Mouse (Mus musculus) heart, adult 2 months (tissue): ENCODE measurements around the gene Robo1. TPM values are rescaled to one million over a fixed set of nuclear protein-coding genes. Genes with fewer than 3 reads are reported as not detected.

Source experiments
- DNase-seq, 2 experiments: peaks; one replicate each; pipeline ENCODE4 v3.0.0; 2021
- H3K27ac ChIP-seq: fragments of 200-600 bp; 2 replicates; pipeline ENCODE4 v1.8.1; 2022
- H3K27me3 ChIP-seq: fragments of 200-500 bp; 2 replicates; pipeline ENCODE4 v1.6.1; 2012; ENCODE audit warnings: mild to moderate bottlenecking, low read length, inconsistent platforms, mixed read lengths; ENCODE audit not compliant: control insufficient read depth, insufficient read depth
- H3K36me3 ChIP-seq: fragments of 200-500 bp; 2 replicates; pipeline ENCODE4 v1.6.1; 2012; ENCODE audit warnings: low read length, inconsistent platforms; ENCODE audit not compliant: control insufficient read depth, insufficient read depth
- H3K4me1 ChIP-seq: fragments of 200-500 bp; 2 replicates; pipeline ENCODE4 v1.6.1; 2011; ENCODE audit warnings: low read length; ENCODE audit not compliant: control insufficient read depth, insufficient read depth
- H3K4me3 ChIP-seq: fragments of 200-600 bp; 2 replicates; pipeline ENCODE4 v1.8.1; 2022
- H3K79me2 ChIP-seq: fragments of 200-500 bp; replicated peaks from 2 replicates; pipeline ENCODE4 v1.6.1; 2012; ENCODE audit warnings: mild to moderate bottlenecking, inconsistent platforms, low read length, moderate library complexity, mixed read lengths; ENCODE audit not compliant: control insufficient read depth, insufficient read depth
- H3K9ac ChIP-seq: fragments of 200-500 bp; 2 replicates; pipeline ENCODE4 v1.6.1; 2012; ENCODE audit warnings: low read depth, mild to moderate bottlenecking, control low read depth, inconsistent platforms, low read length, mixed read lengths
- CTCF ChIP-seq: fragments of 200-600 bp; IDR thresholded peaks from 2 replicates; pipeline ENCODE4 v1.8.1; 2022; ENCODE audit warnings: antibody characterized with exemption, mild to moderate bottlenecking, moderate library complexity
- EP300 ChIP-seq: fragments of 200-500 bp; IDR thresholded peaks from 2 replicates; pipeline ENCODE4 v1.6.1; 2011; ENCODE audit warnings: low read depth, low read length, control low read depth; ENCODE audit not compliant: insufficient read depth
- POLR2A ChIP-seq: fragments of 200-500 bp; IDR thresholded peaks from 2 replicates; pipeline ENCODE4 v1.6.1; 2011; ENCODE audit warnings: mild to moderate bottlenecking, low read depth, low read length, control low read depth; ENCODE audit not compliant: insufficient read depth
- WGBS: fragments of 180-500 bp; shearing (Covaris S2); methylation state at CpG from one replicate; pipeline ENCODE4 v1.1.7; 2018; 5-methylcytosine and 5-hydroxymethylcytosine counted together
- intact Hi-C: fragments of 180-260 bp; cut with DNase I; formaldehyde crosslinking; loops from one replicate; pipeline ENCODE4 v1.15.1; 2025
- polyA plus RNA-seq: library from polyadenylated mRNA; depleted of rRNA; stranded (reverse); fragments of >200 nt; gene quantifications from 2 replicates; pipeline ENCODE4 v1.2.3, GENCODE M21; 2012
- total RNA-seq, 2 experiments: library from RNA; stranded (reverse); gene quantifications; 2 replicates each; pipeline ENCODE4 v1.2.3; 2021

Gene Robo1
- total and polyA plus RNA-seq, 3 experiments = 0.76 to 1.2 (median 1.1) TPM

DNA sequence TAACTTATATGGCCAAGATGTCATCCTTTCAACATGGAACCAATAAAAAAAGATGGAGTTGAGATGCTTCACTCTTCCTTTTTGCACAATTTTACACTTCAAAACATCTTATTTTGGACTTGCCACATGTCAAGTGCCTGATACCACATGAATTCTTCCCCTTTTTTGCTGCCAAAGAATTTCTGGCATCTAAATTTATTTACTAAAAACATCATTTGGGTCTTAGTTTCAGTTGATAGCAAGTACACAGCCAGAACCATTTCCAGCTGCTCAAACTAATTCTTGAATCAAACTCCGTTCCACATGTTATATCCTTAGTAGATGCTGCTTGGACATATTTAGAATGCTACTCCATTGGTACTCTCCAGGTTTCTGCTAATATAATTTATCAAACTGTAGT is 267.1 kb downstream of the Robo1 start:
- TF ChIP-seq POLR2A (no peak), CTCF (no peak), EP300 (no peak)
- no peak for DNase-seq
- Histone ChIP-seq H3K4me3 (no peak overlapping the region), H3K79me2 (no peaks in the 10 kb centered on the region), H3K36me3 (no peaks in the 10 kb centered on the region), H3K27me3 (no peaks in the 10 kb centered on the region), H3K4me1 (no peaks in the 10 kb centered on the region), H3K9ac (no peak overlapping the region), H3K27ac (no peak overlapping the region)
- WGBS = 86% methylated on average over 1 of the region's 1 CpGs
- intact Hi-C loops = no loop called here

DNA sequence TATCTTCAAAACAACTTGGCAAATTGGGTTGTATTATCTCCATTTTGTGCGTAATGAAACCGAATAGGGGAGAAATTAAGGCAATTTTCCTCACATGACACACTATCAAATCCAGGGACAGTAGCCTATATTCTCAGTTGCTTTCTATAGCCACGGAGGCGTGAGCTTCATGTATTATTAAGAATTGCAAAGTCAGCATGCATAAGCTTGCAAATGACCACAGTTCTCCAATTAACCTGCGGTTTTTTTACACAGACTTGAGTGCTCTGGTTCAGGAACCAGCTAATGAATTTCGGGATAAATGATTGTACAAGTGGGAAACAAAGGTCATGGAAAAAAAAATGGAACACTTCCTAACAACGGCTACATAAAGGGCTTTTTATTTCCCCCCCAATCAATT is 268.9 kb downstream of the Robo1 start:
- intact Hi-C loops = no loop called here
- DNase-seq = no peak
- no peaks in the 10 kb centered on the region for H3K4me1 ChIP-seq

DNA sequence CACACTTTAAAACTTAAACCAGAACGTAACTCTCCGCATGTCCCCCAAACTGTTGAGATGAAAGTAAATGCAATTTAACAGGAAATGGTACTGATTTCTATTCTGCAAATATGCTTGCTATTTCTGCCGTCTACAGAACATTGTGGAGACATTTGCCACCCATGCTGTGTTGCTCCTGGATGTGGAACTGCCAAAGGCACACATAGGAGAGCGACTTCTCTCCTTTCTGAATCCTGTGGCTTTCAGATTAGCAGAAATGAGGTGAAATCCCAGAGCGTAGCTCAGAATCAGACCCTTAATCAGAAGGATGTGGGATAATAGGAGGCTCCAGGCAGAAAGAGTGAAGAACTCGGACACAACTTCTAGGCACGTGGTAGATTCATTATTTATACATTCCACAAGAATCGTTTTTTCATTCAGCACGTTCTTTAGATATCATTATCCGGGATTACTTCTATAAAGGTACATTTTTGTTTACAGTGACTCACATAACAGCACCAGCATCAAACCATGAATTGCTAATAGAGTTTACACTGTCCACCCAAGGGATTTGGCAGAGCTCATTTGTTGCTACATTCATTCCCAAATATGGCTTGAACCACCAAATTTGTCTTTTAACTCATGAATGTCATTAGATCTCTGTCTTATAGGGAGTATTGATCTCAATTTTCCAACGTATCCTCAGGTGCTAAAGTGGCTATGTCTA is 276.5 kb downstream of the Robo1 start:
- no peak for DNase-seq
- H3K79me2 ChIP-seq = no peaks in the 10 kb centered on the region
- no peaks in the 10 kb centered on the region for H3K27me3 ChIP-seq
- WGBS = 73% methylated on average over 11 of the region's 11 CpGs
- H3K27ac ChIP-seq = no peak overlapping the region
- no peaks in the 10 kb centered on the region for H3K4me1 ChIP-seq
- H3K9ac ChIP-seq = no peak overlapping the region
- intact Hi-C loops = no loop called here
- no peaks in the 10 kb centered on the region for H3K36me3 ChIP-seq
- TF ChIP-seq POLR2A (no peak), CTCF (no peak), EP300 (no peak)
- H3K4me3 ChIP-seq = no peak overlapping the region

More for the DNA sequence above, 268.9 kb downstream of the Robo1 start:
- Histone ChIP-seq H3K4me3 (no peak overlapping the region), H3K9ac (no peak overlapping the region), H3K27me3 (no peaks in the 10 kb centered on the region), H3K36me3 (no peaks in the 10 kb centered on the region), H3K79me2 (no peaks in the 10 kb centered on the region), H3K27ac (no peak overlapping the region)
- 66% methylated on average over 7 of the region's 7 CpGs for WGBS
- TF ChIP-seq POLR2A = no peak
- no peak for TF ChIP-seq EP300
- TF ChIP-seq CTCF = no peak

DNA sequence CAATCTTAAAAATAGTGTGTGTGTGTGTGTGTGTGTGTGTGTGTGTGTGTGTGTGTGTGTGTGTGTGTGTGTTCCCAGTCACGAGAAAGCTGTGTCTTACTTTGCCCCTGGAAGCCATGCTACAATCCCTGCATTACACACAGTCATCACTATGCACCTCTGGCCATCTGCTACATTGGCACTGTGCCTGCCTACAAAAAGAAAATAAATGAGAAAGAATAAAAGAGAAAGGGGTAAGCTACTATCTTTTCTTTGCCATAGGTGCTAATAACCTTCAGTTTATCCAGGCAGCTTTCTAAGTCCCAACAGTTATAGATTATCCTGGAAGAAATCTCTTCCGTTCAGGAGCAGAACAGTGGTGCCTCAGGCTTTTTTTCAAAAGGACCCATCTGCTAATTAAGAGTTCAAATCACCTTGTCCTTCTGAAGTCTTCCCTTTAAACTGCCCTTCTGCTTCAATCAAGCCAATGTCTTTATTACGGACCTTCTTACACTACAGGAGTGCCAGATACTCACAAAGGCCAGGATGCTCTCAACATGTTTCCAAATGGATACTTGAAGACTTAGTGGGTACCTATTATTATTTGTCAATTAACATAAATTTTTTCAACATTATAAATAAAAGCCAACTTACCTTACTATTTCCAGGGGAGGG is 277.2 kb downstream of the Robo1 start:
- no peaks in the 10 kb centered on the region for H3K27me3 ChIP-seq
- H3K27ac ChIP-seq = no peak overlapping the region
- no peak for DNase-seq
- WGBS = 74% methylated on average over 3 of the region's 3 CpGs
- H3K9ac ChIP-seq = no peak overlapping the region
- no peaks in the 10 kb centered on the region for H3K36me3 ChIP-seq
- intact Hi-C loops = no loop called here
- no peak for TF ChIP-seq EP300
- TF ChIP-seq POLR2A = no peak
- TF ChIP-seq CTCF = no peak
- H3K4me3 ChIP-seq = no peak overlapping the region
- no peaks in the 10 kb centered on the region for H3K79me2 ChIP-seq
- no peaks in the 10 kb centered on the region for H3K4me1 ChIP-seq

- WGBS = 64% methylated on average over 3 of the region's 3 CpGs
- no peaks in the 10 kb centered on the region for H3K27me3 ChIP-seq
- intact Hi-C loops = no loop called here
Observed at GRCm38 (mm10) chr16:72587376-72588072, 279.4 kb downstream of the Robo1 start.

More at GRCm38 (mm10) chr16:72587376-72588072, 279.4 kb downstream of the Robo1 start:
- no peaks in the 10 kb centered on the region for H3K4me1 ChIP-seq
- no peak overlapping the region for H3K4me3 ChIP-seq
- no peaks in the 10 kb centered on the region for H3K36me3 ChIP-seq
- DNase-seq = no peak
- H3K9ac ChIP-seq = no peak overlapping the region
- no peak for TF ChIP-seq EP300
- no peak for TF ChIP-seq CTCF
- TF ChIP-seq POLR2A = no peak
- no peak overlapping the region for H3K27ac ChIP-seq
- H3K79me2 ChIP-seq = no peaks in the 10 kb centered on the region
